Mouse (Mus musculus): ENCODE measurements around the gene Ikzf1. TPM values are rescaled to one million over a fixed set of nuclear protein-coding genes. Genes with fewer than 3 reads are reported as not detected.

The Ikzf1 gene
- polyA plus RNA-seq, 1 experiment from 2014 or later = 2.6 TPM

- DNase-seq (ENCODE audit: low spot score) (no peak), ATAC-seq (ENCODE audit: low FRiP score) (no peak)
- Histone ChIP-seq H3K4me2 (replicated peaks) (no peak overlapping the region), H3K4me3 (replicated peaks; ENCODE audit: low read length) (no peak overlapping the region), H3K9me3 (ENCODE audit: control insufficient read depth, low read length) (no peaks in the 10 kb centered on the region), H3K36me3 (replicated peaks; ENCODE audit: control insufficient read depth, insufficient read depth) (no peaks in the 10 kb centered on the region), H3K27me3 (ENCODE audit: control insufficient read depth, insufficient read depth, low read length) (no peaks in the 10 kb centered on the region), H3K4me1 (replicated peaks; ENCODE audit: control insufficient read depth, insufficient read depth, low read length) (no peaks in the 10 kb centered on the region), H3K9ac (no peak overlapping the region), H3K27ac (no peak overlapping the region)
- WGBS = 73% methylated on average over 6 of the region's 6 CpGs
Observed at GRCm38 (mm10) chr11:11695211-11695887, 10.5 kb downstream of the Ikzf1 start.

GRCm38 (mm10) chr11:11695907-11696306 is 11.1 kb downstream of the Ikzf1 start:
- Histone ChIP-seq H3K36me3 (replicated peaks; ENCODE audit: control insufficient read depth, insufficient read depth) (no peaks in the 10 kb centered on the region), H3K9me3 (ENCODE audit: control insufficient read depth, low read length) (no peaks in the 10 kb centered on the region), H3K27ac (no peak overlapping the region), H3K4me3 (replicated peaks; ENCODE audit: low read length) (no peak overlapping the region), H3K9ac (no peak overlapping the region), H3K4me1 (replicated peaks; ENCODE audit: control insufficient read depth, insufficient read depth, low read length) (no peaks in the 10 kb centered on the region), H3K4me2 (replicated peaks) (no peak overlapping the region), H3K27me3 (ENCODE audit: control insufficient read depth, insufficient read depth, low read length) (no peaks in the 10 kb centered on the region)
- WGBS = 92% methylated on average over 4 of the region's 4 CpGs
- ATAC-seq (ENCODE audit: low FRiP score) (no peak), DNase-seq (ENCODE audit: low spot score) (no peak)

- no peaks in the 10 kb centered on the region for H3K9me3 ChIP-seq (ENCODE audit: control insufficient read depth, low read length)
- H3K4me2 ChIP-seq (replicated peaks) = no peak overlapping the region
- ATAC-seq (ENCODE audit: low FRiP score) (no peak), DNase-seq (ENCODE audit: low spot score) (no peak)
- no peak overlapping the region for H3K27ac ChIP-seq
- H3K36me3 ChIP-seq (replicated peaks; ENCODE audit: control insufficient read depth, insufficient read depth) = no peaks in the 10 kb centered on the region
- H3K9ac ChIP-seq = no peak overlapping the region
- H3K27me3 ChIP-seq (ENCODE audit: control insufficient read depth, insufficient read depth, low read length) = no peaks in the 10 kb centered on the region
- H3K4me1 ChIP-seq (replicated peaks; ENCODE audit: control insufficient read depth, insufficient read depth, low read length) = no peaks in the 10 kb centered on the region
- no peak overlapping the region for H3K4me3 ChIP-seq (replicated peaks; ENCODE audit: low read length)
- WGBS = 80% methylated on average over 3 of the region's 3 CpGs
Observed at GRCm38 (mm10) chr11:11696814-11697213, 12.0 kb downstream of the Ikzf1 start.

- Histone ChIP-seq H3K27ac (no peak overlapping the region), H3K36me3 (replicated peaks; ENCODE audit: control insufficient read depth, insufficient read depth) (no peaks in the 10 kb centered on the region), H3K4me3 (replicated peaks; ENCODE audit: low read length) (no peak overlapping the region), H3K4me1 (replicated peaks; ENCODE audit: control insufficient read depth, insufficient read depth, low read length) (no peaks in the 10 kb centered on the region), H3K9ac (no peak overlapping the region), H3K9me3 (ENCODE audit: control insufficient read depth, low read length) (no peaks in the 10 kb centered on the region), H3K4me2 (replicated peaks) (no peak overlapping the region), H3K27me3 (ENCODE audit: control insufficient read depth, insufficient read depth, low read length) (no peaks in the 10 kb centered on the region)
- WGBS = 80% methylated on average over 6 of the region's 6 CpGs
- ATAC-seq (ENCODE audit: low FRiP score) (no peak), DNase-seq (ENCODE audit: low spot score) (no peak)
Observed at GRCm38 (mm10) chr11:11701378-11701777, 16.6 kb downstream of the Ikzf1 start.

GRCm38 (mm10) chr11:11703776-11704175 is 19.0 kb downstream of the Ikzf1 start:
- no peak overlapping the region for H3K4me3 ChIP-seq (replicated peaks; ENCODE audit: low read length)
- no peak overlapping the region for H3K4me2 ChIP-seq (replicated peaks)
- no peaks in the 10 kb centered on the region for H3K9me3 ChIP-seq (ENCODE audit: control insufficient read depth, low read length)
- H3K27ac ChIP-seq = no peak overlapping the region
- no peaks in the 10 kb centered on the region for H3K4me1 ChIP-seq (replicated peaks; ENCODE audit: control insufficient read depth, insufficient read depth, low read length)
- H3K36me3 ChIP-seq (replicated peaks; ENCODE audit: control insufficient read depth, insufficient read depth) = no peaks in the 10 kb centered on the region
- DNase-seq (ENCODE audit: low spot score) (no peak), ATAC-seq (ENCODE audit: low FRiP score) (no peak)
- no peak overlapping the region for H3K9ac ChIP-seq
- H3K27me3 ChIP-seq (ENCODE audit: control insufficient read depth, insufficient read depth, low read length) = no peaks in the 10 kb centered on the region

GRCm38 (mm10) chr11:11708154-11708719 is 23.4 kb downstream of the Ikzf1 start:
- WGBS = 93% methylated on average over 9 of the region's 9 CpGs
- DNase-seq (ENCODE audit: low spot score) (no peak), ATAC-seq (ENCODE audit: low FRiP score) (no peak)
- no peaks in the 10 kb centered on the region for H3K27me3 ChIP-seq (ENCODE audit: control insufficient read depth, insufficient read depth, low read length)
- no peaks in the 10 kb centered on the region for H3K36me3 ChIP-seq (replicated peaks; ENCODE audit: control insufficient read depth, insufficient read depth)
- H3K9ac ChIP-seq = no peak overlapping the region
- no peaks in the 10 kb centered on the region for H3K9me3 ChIP-seq (ENCODE audit: control insufficient read depth, low read length)
- no peak overlapping the region for H3K4me2 ChIP-seq (replicated peaks)
- H3K4me1 ChIP-seq (replicated peaks; ENCODE audit: control insufficient read depth, insufficient read depth, low read length) = no peaks in the 10 kb centered on the region
- H3K27ac ChIP-seq = no peak overlapping the region
- no peak overlapping the region for H3K4me3 ChIP-seq (replicated peaks; ENCODE audit: low read length)

- DNase-seq (ENCODE audit: low spot score) = no peak
- Histone ChIP-seq H3K4me3 (replicated peaks; ENCODE audit: low read length) (no peak overlapping the region), H3K27ac (no peak overlapping the region), H3K27me3 (ENCODE audit: control insufficient read depth, insufficient read depth, low read length) (no peaks in the 10 kb centered on the region), H3K4me1 (replicated peaks; ENCODE audit: control insufficient read depth, insufficient read depth, low read length) (no peaks in the 10 kb centered on the region), H3K36me3 (replicated peaks; ENCODE audit: control insufficient read depth, insufficient read depth) (no peaks in the 10 kb centered on the region), H3K9ac (no peak overlapping the region), H3K9me3 (ENCODE audit: control insufficient read depth, low read length) (no peaks in the 10 kb centered on the region), H3K4me2 (replicated peaks) (no peak overlapping the region)
- WGBS = 88% methylated on average over 6 of the region's 6 CpGs
- no peak for ATAC-seq (ENCODE audit: low FRiP score)
Observed at GRCm38 (mm10) chr11:11709311-11709710, 24.5 kb downstream of the Ikzf1 start.

- Histone ChIP-seq H3K27me3 (ENCODE audit: control insufficient read depth, insufficient read depth, low read length) (no peaks in the 10 kb centered on the region), H3K4me1 (replicated peaks; ENCODE audit: control insufficient read depth, insufficient read depth, low read length) (no peaks in the 10 kb centered on the region), H3K9me3 (ENCODE audit: control insufficient read depth, low read length) (no peaks in the 10 kb centered on the region), H3K4me2 (replicated peaks) (no peak overlapping the region), H3K36me3 (replicated peaks; ENCODE audit: control insufficient read depth, insufficient read depth) (no peaks in the 10 kb centered on the region), H3K4me3 (replicated peaks; ENCODE audit: low read length) (no peak overlapping the region), H3K27ac (no peak overlapping the region), H3K9ac (no peak overlapping the region)
- DNase-seq (ENCODE audit: low spot score) = no peak
- no peak for ATAC-seq (ENCODE audit: low FRiP score)
Observed at GRCm38 (mm10) chr11:11710718-11711117, 25.9 kb downstream of the Ikzf1 start.

- Histone ChIP-seq H3K4me3 (replicated peaks; ENCODE audit: low read length) (no peak overlapping the region), H3K27ac (no peak overlapping the region), H3K27me3 (ENCODE audit: control insufficient read depth, insufficient read depth, low read length) (no peaks in the 10 kb centered on the region), H3K9me3 (ENCODE audit: control insufficient read depth, low read length) (no peaks in the 10 kb centered on the region), H3K4me1 (replicated peaks; ENCODE audit: control insufficient read depth, insufficient read depth, low read length) (no peaks in the 10 kb centered on the region), H3K9ac (no peak overlapping the region), H3K4me2 (replicated peaks) (no peak overlapping the region), H3K36me3 (replicated peaks; ENCODE audit: control insufficient read depth, insufficient read depth) (no peaks in the 10 kb centered on the region)
- ATAC-seq (ENCODE audit: low FRiP score) (no peak), DNase-seq (ENCODE audit: low spot score) (no peak)
- 70% methylated on average over 7 of the region's 7 CpGs for WGBS
Observed at GRCm38 (mm10) chr11:11711748-11712147, 26.9 kb downstream of the Ikzf1 start.

GRCm38 (mm10) chr11:11714676-11715075 is 29.9 kb downstream of the Ikzf1 start:
- Histone ChIP-seq H3K27ac (no peak overlapping the region), H3K9me3 (ENCODE audit: control insufficient read depth, low read length) (no peaks in the 10 kb centered on the region), H3K27me3 (ENCODE audit: control insufficient read depth, insufficient read depth, low read length) (no peaks in the 10 kb centered on the region), H3K4me2 (replicated peaks) (no peak overlapping the region), H3K36me3 (replicated peaks; ENCODE audit: control insufficient read depth, insufficient read depth) (no peaks in the 10 kb centered on the region), H3K4me1 (replicated peaks; ENCODE audit: control insufficient read depth, insufficient read depth, low read length) (no peaks in the 10 kb centered on the region), H3K4me3 (replicated peaks; ENCODE audit: low read length) (no peak overlapping the region), H3K9ac (no peak overlapping the region)
- WGBS = 85% methylated on average over 2 of the region's 2 CpGs
- DNase-seq (ENCODE audit: low spot score) (no peak), ATAC-seq (ENCODE audit: low FRiP score) (no peak)
